Mouse (Mus musculus) duodenum, adult 2 months (tissue): Measurements from ENCODE around the gene Fuca2. TPM values are rescaled to one million over a fixed set of nuclear protein-coding genes. Genes with fewer than 3 reads are reported as not detected.

Experiments
- polyA plus RNA-seq: library from polyadenylated mRNA; depleted of rRNA; stranded (reverse); fragments of >200 nt; gene quantifications from 2 replicates; pipeline ENCODE4 v1.2.3, GENCODE M21; 2012; ENCODE audit warnings: low replicate concordance; rRNA removed

The Fuca2 gene
- 49.0 and 59.9 TPM in 2 replicates for polyA plus RNA-seq

DNA sequence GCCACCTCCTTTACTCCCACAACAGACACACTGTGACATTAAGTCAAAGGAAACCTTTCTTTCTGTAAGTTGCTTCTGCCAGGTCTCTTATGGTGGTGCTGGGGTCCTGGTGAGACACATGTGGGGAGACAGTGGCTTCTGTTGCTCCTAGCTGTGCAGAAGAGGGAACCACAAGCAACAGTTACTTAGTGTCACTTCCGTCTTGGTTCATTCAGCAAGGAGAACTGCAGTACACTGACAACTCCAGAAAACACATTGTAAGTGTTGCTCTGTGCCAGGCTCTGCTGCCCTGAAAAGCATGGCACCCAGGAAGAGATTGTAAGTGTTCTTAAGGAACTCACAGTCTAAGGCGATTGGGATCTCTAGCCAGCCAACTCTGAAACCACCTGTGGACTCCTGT lies at the start of gene Fuca2:
Fuca2 (plus strand) TSS at position 210 of the 400 bp plus-strand sequence.

GRCm38 (mm10) chr10:13473833-13474567 lies 25.3 kb upstream of the Fuca2 start, which contains the start of gene Phactr2:
Gene Phactr2 (minus strand): TSS chr10:13474412.

DNA sequence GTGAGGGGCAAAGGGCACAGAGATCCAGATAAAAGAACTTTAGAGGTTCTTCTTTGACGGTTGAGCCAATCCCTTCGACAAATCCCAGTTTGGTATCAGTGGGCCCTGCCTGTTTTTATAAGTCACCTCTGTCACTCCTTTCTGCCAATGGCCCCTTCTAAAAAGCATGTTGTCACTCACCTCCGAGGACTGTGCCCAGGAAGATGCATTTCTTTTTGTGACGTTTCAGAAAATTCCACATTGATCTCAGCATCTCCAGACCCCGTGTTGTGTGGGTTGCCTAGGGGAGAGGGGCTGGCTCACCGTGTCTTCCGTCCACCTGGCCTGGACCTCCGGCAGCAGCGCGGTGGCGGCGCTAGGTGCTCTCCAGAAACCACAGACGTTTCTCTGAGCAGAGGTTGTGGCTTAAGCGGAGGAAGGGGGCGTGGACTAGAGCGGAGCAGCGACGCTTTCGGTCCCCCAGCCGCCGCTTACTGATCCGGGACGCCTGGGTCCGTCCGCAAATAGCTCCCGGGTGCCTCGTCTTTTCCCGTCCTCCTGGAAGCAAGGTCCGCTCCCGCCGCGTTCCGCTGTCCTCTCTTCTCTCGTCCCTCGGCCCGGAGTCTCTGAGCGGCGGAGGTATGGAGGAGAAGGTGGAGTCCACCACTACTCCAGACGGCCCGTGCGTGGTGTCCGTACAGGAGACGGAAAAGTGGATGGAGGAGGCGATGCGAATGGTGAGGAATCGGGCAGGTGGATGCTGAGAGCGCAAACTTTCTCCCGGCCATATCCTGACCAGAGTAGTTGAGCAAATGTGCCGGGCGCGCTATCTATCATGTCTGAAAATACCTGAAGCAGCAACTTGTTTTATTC lies 53.5 kb downstream of the Fuca2 start, which contains the start of the genes Adat2 and Pex3:
Adat2 (plus strand) TSS at position 249 of the 852 bp plus-strand sequence.
Pex3 (minus strand) TSS at position 497 of the 852 bp plus-strand sequence.

Other genes starting within 250 kb of the Fuca2 start
- gene Phactr2, start 25.1 kb upstream of the Fuca2 start, polyA plus RNA-seq, result 3.1 and 3.6 TPM in 2 replicates
- 0.76 and 1.4 TPM in 2 replicates for gene Adat2, start 53.4 kb downstream of the Fuca2 start, polyA plus RNA-seq
- 1.9 and 3.4 TPM in 2 replicates for gene Pex3, start 53.6 kb downstream of the Fuca2 start, polyA plus RNA-seq